Mouse (Mus musculus) liver, postnatal 0 days (tissue): Measurements from ENCODE around the gene Slc27a5.

Experiments used
- CTCF ChIP-seq: sonication (generic); IDR thresholded peaks from 2 replicates; pipeline ENCODE4 v1.5.1; 2016; ENCODE audit warnings: antibody characterized with exemption, low read depth
- EP300 ChIP-seq: IDR thresholded peaks from 2 replicates; pipeline ENCODE4 v1.6.1; 2016; ENCODE audit warnings: antibody characterized with exemption, low read depth, mild to moderate bottlenecking

DNA sequence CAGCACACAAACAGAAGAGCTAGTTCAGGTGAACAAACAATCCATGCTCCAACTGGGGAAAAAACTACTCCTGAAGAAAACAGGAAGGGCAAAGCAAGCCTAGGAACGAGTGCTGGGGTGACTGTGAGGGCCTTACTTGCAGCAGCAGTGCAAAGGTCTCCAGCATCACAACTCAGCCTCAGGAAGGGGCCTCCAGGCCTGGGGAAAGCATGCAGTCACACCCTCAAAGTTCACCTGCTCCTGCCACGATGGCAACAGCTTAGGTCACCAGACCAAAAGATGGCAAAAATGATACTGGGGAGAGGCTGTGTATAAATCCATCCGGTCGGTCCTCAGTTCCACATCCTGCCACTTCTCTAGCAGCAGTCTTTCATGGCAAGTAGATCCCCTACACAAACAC is 39.0 kb downstream of the Slc27a5 start:
- TF ChIP-seq CTCF = no peak
- no peak for TF ChIP-seq EP300
